Mouse (Mus musculus) testis, adult 10 weeks (tissue): ENCODE results near the gene Polr2g. TPM values are rescaled to one million over a fixed set of nuclear protein-coding genes. Genes with fewer than 3 reads are reported as not detected.

ENCODE experiments used
- polyA plus RNA-seq: library from polyadenylated mRNA; stranded (reverse); fragments of 350-450 nt; fragmentation: Illumina TruSeq; extraction: RNeasy Lipid Tissue Mini Kit (QIAGEN cat#74804); gene quantifications from one replicate; pipeline ENCODE4 v1.2.3, GENCODE M21; 2014; ENCODE audit warnings: low read depth, low replicate concordance

Polr2g gene
- 51.5 TPM for polyA plus RNA-seq

GRCm38 (mm10) chr19:8798264-8798946 is at the start of gene Polr2g:
Gene Polr2g, minus strand, starts transcription at chr19:8798577.

GRCm38 (mm10) chr19:8839103-8839907 is 40.9 kb upstream of the Polr2g start, which contains the start of gene Gng3:
Gene Gng3, minus strand, starts transcription at chr19:8839194.

GRCm38 (mm10) chr19:8837251-8837791 is 38.9 kb upstream of the Polr2g start, which contains the start of gene Bscl2:
Gene Bscl2, plus strand, starts transcription at chr19:8837467.

GRCm38 (mm10) chr19:8829660-8830059 is 31.3 kb upstream of the Polr2g start, which contains the start of gene AC129217.1:
Gene AC129217.1, plus strand, starts transcription at chr19:8829773.

GRCm38 (mm10) chr19:8819596-8820423 is 21.4 kb upstream of the Polr2g start, which contains the start of gene Hnrnpul2:
Gene Hnrnpul2, plus strand, starts transcription at chr19:8820010.

GRCm38 (mm10) chr19:8818801-8819595 is 20.6 kb upstream of the Polr2g start, which contains the start of gene Ttc9c:
Gene Ttc9c, minus strand, starts transcription at chr19:8819333.

GRCm38 (mm10) chr19:8802130-8802821 is 3.9 kb upstream of the Polr2g start, which contains the start of gene Zbtb3:
Gene Zbtb3, plus strand, starts transcription at chr19:8802555.

GRCm38 (mm10) chr19:8786008-8786781 is 12.2 kb downstream of the Polr2g start, which contains the start of gene Taf6l:
Gene Taf6l, minus strand, starts transcription at chr19:8786417.

GRCm38 (mm10) chr19:8774086-8774835 is 24.1 kb downstream of the Polr2g start, which contains the start of gene Tmem179b:
Gene Tmem179b, minus strand, starts transcription at chr19:8774467.

GRCm38 (mm10) chr19:8770567-8771270 is 27.7 kb downstream of the Polr2g start, which contains the start of gene Tmem223:
Gene Tmem223, plus strand, starts transcription at chr19:8770996.

GRCm38 (mm10) chr19:8756635-8757387 is 41.6 kb downstream of the Polr2g start, which contains the start of gene Nxf1:
Gene Nxf1, plus strand, starts transcription at chr19:8757073.

Other genes starting within 250 kb of the Polr2g start
- not detected for gene Slc22a8, start 207.3 kb downstream of the Polr2g start, polyA plus RNA-seq
- not detected for gene Slc22a6, start 180.5 kb downstream of the Polr2g start, polyA plus RNA-seq
- gene Chrm1, start 134.8 kb downstream of the Polr2g start, polyA plus RNA-seq, result not detected
- 109 TPM for gene Slc3a2, start 75.2 kb downstream of the Polr2g start, polyA plus RNA-seq
- gene Wdr74, start 62.8 kb downstream of the Polr2g start, polyA plus RNA-seq, result 12.8 TPM
- gene 1700092M07Rik, start 57.9 kb downstream of the Polr2g start, polyA plus RNA-seq, result 11.7 TPM
- 48.6 TPM for gene Stx5a, start 57.2 kb downstream of the Polr2g start, polyA plus RNA-seq
- gene Nxf1, start 41.5 kb downstream of the Polr2g start, polyA plus RNA-seq, result 182 TPM
- 4.5 TPM for gene Tmem223, start 27.6 kb downstream of the Polr2g start, polyA plus RNA-seq
- 14.4 TPM for gene Tmem179b, start 24.1 kb downstream of the Polr2g start, polyA plus RNA-seq
- gene Taf6l, start 12.2 kb downstream of the Polr2g start, polyA plus RNA-seq, result 3.2 TPM
- gene Zbtb3, start 4.0 kb upstream of the Polr2g start, polyA plus RNA-seq, result 5.3 TPM
- gene Ttc9c, start 20.8 kb upstream of the Polr2g start, polyA plus RNA-seq, result 14.5 TPM
- gene Hnrnpul2, start 21.4 kb upstream of the Polr2g start, polyA plus RNA-seq, result 45.8 TPM
- gene AC129217.1, start 31.2 kb upstream of the Polr2g start, polyA plus RNA-seq, result 0.76 TPM
- 360 TPM for gene Bscl2, start 38.9 kb upstream of the Polr2g start, polyA plus RNA-seq
- gene Gng3, start 40.6 kb upstream of the Polr2g start, polyA plus RNA-seq, result 0.53 TPM
- 0.56 TPM for gene Lrrn4cl, start 52.2 kb upstream of the Polr2g start, polyA plus RNA-seq
- gene Ubxn1, start 72.9 kb upstream of the Polr2g start, polyA plus RNA-seq, result 23.5 TPM
- gene Uqcc3, start 82.3 kb upstream of the Polr2g start, polyA plus RNA-seq, result 2.4 TPM
- gene Lbhd1, start 85.2 kb upstream of the Polr2g start, polyA plus RNA-seq, result 107 TPM
- gene Gm49403, start 85.4 kb upstream of the Polr2g start, polyA plus RNA-seq, result not detected
- gene 1810009A15Rik, start 90.3 kb upstream of the Polr2g start, polyA plus RNA-seq, result 35.7 TPM
- gene Gm49416, start 90.3 kb upstream of the Polr2g start, polyA plus RNA-seq, result not detected
- 0.32 TPM for gene Ints5, start 94.4 kb upstream of the Polr2g start, polyA plus RNA-seq
- 30.6 TPM for gene Ganab, start 99.5 kb upstream of the Polr2g start, polyA plus RNA-seq
- gene B3gat3, start 121.8 kb upstream of the Polr2g start, polyA plus RNA-seq, result 2.5 TPM
- 1.2 TPM for gene Rom1, start 130.8 kb upstream of the Polr2g start, polyA plus RNA-seq
- 0.77 TPM for gene Eml3, start 131.0 kb upstream of the Polr2g start, polyA plus RNA-seq
- 44.3 TPM for gene Mta2, start 143.3 kb upstream of the Polr2g start, polyA plus RNA-seq
- gene Tut1, start 155.3 kb upstream of the Polr2g start, polyA plus RNA-seq, result 7.6 TPM
- gene Eef1g, start 168.5 kb upstream of the Polr2g start, polyA plus RNA-seq, result 146 TPM
- 4.2 TPM for gene Ahnak, start 190.7 kb upstream of the Polr2g start, polyA plus RNA-seq